Mouse (Mus musculus): ENCODE results near the gene Pik3c2b. TPM values are rescaled to one million over a fixed set of nuclear protein-coding genes. Genes with fewer than 3 reads are reported as not detected.

The Pik3c2b gene
- 117 to 124 TPM (median 118 TPM) in 4 replicates for total RNA-seq (2023)

DNA sequence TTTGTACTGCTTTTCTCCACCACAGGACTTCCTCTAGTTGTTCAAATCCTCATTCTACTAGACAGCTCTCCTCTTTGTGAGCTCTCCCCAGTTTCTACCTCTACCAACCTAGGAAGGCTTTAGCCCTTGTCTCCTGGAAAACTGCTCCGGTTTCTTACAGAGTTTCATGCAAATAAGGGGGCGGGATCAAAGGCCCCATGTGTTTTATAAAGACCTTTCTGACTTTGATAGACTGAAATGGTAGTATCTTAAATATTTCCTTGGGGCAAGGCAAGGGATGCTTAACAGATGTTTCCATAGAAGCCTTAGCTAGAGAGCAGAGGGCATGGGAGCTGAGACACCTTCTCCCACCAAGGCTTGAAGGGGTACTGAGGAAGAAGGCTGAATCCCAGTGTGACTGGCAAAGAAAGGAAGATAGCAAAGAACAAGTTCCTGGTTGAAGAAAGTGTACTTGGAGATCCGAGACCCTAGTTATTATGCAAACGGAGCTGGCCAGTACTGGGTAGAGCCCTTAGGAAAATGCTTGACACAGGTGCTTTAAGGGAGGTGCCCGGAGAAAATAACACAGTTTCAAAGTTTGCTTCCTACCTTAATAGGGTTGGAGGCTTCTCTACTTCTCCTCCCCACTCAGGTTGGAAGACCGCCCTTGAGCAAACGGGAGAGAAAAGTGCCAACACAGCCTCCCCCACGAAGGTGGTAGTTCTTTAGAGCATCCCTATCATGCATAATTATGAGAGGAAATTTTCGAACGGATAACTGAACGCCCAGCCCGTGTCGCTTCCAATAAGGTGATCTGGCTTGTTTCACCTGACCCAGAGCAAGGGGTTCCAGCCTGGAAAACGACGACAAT lies at the start of gene Pik3c2b:
Gene Pik3c2b, plus strand, starts transcription at position 657 of the 850 bp plus-strand sequence.

DNA sequence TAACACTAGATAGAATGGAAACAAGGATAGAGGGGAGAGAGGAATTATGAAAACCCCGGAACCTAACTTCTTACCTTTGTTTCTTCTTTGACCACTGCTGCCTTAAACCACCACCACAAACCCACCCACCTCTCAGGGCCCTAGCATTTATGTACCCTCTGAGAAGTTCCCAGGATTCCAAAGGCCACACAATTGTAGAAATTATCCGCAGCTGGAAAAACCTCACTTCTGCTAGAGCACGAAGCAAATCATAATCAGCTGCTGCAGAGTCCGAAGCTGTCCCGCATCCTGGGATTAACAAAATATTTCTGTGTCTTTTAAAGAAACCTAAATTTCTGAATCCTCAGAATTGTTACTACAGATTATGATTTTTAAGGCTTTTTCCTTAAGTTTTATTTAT lies 15.0 kb upstream of the Pik3c2b start, which contains the start of gene Mdm4:
Gene Mdm4, minus strand, starts transcription at position 101 of the 400 bp plus-strand sequence.

DNA sequence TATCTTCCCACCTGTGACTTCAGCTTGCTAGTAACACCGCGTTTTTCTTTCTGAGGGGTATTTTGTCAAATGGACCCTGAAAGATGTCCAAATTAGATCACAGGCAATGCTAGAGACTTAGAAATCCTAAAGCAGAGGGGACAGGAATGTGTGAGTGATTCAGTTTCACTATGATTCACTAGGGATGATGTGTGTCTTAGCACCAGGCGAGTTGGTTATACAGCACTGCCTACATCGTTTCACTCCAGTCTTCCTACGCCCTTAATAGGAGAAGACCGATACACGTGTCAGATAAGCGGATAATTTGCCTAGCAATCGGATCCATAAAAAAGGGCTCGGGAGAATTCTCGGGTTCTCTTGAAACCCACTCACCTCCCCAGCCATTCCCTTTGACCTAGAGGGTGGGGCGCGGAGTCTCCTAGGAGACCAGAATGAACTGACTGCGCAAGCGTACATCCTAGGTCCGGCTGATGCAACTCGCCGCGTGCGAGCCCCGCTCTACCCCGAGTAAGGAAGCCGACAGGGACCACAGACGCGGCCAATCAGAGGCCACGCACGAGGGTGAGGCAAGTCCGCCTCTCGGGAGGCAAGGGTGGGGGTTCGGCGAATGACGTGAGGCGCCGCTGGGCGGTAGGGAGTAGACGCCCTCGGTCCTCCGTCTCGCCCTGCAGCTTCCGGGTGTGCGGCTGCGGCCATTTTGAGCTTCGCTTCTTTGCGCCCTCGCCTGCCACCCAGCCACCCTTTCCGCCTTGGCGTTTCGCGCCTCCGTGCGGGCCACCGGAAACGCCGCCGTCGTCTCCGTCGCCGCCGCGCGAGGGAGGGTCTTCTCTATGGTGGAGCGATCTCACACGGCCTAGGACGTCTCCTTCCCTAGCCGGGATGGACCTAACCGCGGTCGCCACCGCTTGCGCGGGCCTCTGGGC lies 85.4 kb downstream of the Pik3c2b start, which contains the start of gene Ppp1r15b:
Gene Ppp1r15b, plus strand, starts transcription at position 506 of the 923 bp plus-strand sequence.

Other genes with a start within 250 kb of the Pik3c2b start
- gene Lrrn2, start 165.4 kb upstream of the Pik3c2b start, total RNA-seq (2023), result not detected in 4 replicates
- gene Mdm4, start 15.1 kb upstream of the Pik3c2b start, total RNA-seq (2023), result 226 to 278 TPM (median 239 TPM) in 4 replicates
- 84.0 to 88.1 TPM (median 85.7 TPM) in 4 replicates for gene Ppp1r15b, start 85.5 kb downstream of the Pik3c2b start, total RNA-seq (2023)
- 5.1 to 6.2 TPM (median 5.3 TPM) in 4 replicates for gene Plekha6, start 118.5 kb downstream of the Pik3c2b start, total RNA-seq (2023)

Measured in B cell, adult 62 days (primary cell).